Mouse (Mus musculus): ENCODE measurements around the gene Cd3eap.

The Cd3eap gene

GRCm38 (mm10) chr7:19359299-19359891, at the start of gene Cd3eap, which contains the start of gene Ppp1r13l:
Gene Cd3eap (minus strand): TSS chr7:19359483.
Gene Ppp1r13l (plus strand): TSS chr7:19359749.
- peak; percentile 79 for DNase-seq (ENCODE audit: low spot score)

- DNase-seq (ENCODE audit: low spot score) = peak; percentile 71
Observed at GRCm38 (mm10) chr7:19405417-19405816, 46.1 kb upstream of the Cd3eap start.

GRCm38 (mm10) chr7:19404476-19404875, 45.2 kb upstream of the Cd3eap start, which contains the start of gene Ckm:
Gene Ckm (plus strand): TSS chr7:19404776.
- DNase-seq (ENCODE audit: low spot score) = no peak

- DNase-seq (ENCODE audit: low spot score) = no peak
Observed at GRCm38 (mm10) chr7:19403731-19404296, 44.5 kb upstream of the Cd3eap start, which contains the start of gene Klc3. Gene Klc3 (minus strand): TSS chr7:19404104.

DNA sequence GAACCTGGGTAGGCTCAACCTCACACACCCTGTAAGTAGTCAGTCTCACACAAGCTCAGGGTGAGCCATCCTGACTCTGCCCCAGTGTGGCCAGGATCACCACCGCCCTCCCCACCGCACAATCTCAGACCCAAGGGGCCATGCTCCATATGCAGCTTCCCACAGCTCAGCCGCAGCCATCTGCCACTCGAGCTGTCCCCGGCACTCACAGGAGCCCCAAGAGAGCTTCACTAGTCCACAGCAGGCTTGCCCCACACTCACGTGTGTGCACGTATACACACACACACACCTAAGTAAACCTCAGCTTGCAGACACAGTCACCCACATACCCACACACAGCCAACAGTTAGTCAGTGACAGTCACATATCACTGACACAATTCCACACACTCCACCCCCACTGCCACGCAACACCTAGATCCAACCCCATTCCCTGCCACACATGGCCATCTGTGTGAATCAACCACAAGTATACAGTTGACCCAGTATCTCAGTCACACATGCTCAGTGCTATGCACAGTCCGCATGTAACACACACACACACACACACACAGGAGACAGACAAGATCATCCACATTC, 43.3 kb upstream of the Cd3eap start:
- no peak for DNase-seq (ENCODE audit: low spot score)

DNA sequence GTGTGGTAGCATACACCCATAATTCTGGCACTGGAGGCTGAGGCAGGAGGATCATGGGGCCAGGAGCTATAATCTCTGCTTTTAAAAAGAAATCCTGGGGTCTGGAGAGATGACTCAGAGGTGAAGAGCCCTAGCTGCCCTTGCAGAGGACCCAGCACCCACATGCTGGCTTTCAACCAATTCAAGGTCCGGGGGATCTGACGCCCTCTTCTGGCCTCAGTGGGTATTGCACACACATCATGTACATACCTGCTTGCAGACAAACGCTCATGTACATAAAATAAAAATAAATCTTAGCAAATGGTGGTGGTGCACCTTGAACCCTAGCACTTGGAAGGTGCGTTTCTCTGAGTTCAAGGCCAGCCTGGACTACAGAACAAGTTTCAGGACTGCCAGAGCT, 41.7 kb upstream of the Cd3eap start:
- no peak for DNase-seq (ENCODE audit: low spot score)

- DNase-seq (ENCODE audit: low spot score) = no peak
Observed at GRCm38 (mm10) chr7:19399496-19400280, 40.4 kb upstream of the Cd3eap start.

GRCm38 (mm10) chr7:19394484-19394883, 35.2 kb upstream of the Cd3eap start:
- DNase-seq (ENCODE audit: low spot score) = no peak

DNA sequence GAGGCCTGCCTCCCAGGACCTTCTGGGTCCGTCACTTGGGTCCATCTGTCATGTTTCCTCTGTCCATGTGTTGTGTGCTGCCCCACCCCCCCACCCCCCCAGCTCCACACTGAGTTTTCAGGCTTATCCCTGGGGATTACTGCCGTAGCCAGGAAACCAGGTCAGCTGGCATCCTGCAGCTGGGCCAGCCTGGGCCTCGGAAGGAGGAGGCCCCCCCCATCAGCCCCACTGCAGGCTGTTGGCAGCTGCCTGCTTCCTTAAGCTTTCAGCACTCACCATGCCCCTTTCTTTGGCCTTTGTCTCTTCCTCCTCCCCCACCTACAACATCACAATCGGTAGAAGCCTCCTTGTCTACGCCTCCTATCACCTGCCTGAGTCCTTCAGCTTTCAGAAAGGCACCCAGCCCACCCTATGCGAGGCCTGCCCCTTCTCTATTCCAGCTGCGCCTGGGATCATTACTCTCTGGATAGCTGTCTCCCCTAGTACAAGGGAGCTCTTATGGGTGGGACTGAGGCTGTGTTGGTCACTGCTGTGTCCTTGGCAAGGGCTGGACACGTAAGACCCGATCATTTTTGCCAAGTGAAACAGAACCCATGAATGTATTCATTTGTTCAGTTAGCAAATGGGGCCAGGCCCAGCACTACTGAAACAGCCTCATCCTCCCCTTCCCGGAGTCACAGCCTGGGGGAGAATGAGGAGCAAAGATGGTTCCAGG, 29.6 kb upstream of the Cd3eap start:
- DNase-seq (ENCODE audit: low spot score) = no peak

DNA sequence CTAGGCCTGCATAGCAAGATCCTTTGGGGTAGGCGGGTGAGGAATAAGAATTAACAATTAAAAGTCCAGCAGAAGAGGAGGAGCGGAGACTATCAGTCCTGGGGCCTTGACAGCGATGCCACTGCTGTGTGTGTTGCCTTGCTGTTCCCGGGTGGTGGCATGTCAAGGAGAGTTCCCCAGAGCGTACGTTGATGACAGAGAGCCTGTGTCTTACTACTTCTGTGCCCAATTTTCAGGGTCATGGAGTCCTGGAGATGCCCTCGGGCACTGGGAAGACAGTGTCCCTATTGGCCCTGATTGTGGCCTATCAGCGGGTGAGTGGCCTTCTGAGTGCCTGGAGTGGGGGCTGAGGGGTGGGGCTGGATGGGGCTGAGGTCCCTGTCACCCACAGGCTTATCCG, 24.4 kb upstream of the Cd3eap start:
- DNase-seq (ENCODE audit: low spot score) = no peak

DNA sequence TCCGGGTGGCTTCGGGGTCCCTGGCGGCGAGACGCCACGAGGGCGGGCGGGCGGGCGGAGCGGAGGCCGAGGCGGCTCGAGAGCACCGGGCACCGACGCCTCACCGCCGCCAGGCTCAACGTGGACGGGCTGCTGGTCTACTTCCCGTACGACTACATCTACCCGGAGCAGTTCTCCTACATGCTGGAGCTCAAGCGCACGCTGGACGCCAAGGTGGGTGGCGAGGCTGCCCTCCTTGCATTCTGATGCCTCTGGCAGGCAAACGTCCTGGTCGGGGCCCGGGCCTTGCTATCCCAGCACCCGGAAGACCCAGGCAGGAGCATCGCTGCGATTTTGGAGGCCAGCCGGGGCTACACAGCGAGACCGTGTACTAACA, 22.9 kb upstream of the Cd3eap start:
- no peak for DNase-seq (ENCODE audit: low spot score)

DNA sequence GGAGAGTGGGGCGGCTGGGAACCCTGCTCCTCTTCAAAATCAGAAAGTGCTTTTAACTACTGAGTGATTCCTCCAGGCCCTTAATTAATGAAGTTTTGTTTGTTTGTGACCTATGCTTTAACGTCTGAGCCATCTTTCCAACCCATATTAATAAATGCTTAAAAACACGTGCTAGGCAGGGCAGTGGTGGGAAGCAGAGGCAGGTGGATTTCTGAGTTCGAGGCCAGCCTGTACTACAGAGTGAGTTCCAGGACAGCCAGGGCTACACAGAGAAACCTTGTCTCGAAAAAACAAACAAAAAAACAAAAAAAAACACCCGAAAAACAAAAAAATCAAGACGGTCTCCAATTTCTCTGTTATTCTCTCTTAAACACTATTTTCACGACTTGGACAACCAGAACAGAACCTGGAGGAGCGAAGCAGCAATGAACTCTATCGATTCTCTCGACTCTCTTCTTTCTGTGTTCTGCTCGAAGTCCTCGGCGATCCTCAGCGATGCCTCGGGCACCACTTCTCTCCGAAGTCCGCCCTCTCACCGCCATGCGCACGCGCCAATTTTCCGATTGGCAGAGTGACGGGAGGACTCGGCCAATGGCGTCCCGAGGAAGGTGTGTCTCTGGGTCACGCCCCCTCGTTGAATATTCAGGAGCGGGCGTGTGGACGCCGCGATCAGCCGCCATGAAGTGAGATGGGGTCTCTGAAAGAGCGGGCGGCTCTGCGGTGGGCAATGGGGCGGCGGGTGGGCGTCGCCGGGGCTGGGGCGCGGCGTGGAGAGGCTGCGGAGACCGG, 22.3 kb upstream of the Cd3eap start, which contains the start of gene Ercc2:
TSS of gene Ercc2 (plus strand) at position 634 of the 789 bp plus-strand sequence.
- DNase-seq (ENCODE audit: low spot score) = peak; percentile 98

DNA sequence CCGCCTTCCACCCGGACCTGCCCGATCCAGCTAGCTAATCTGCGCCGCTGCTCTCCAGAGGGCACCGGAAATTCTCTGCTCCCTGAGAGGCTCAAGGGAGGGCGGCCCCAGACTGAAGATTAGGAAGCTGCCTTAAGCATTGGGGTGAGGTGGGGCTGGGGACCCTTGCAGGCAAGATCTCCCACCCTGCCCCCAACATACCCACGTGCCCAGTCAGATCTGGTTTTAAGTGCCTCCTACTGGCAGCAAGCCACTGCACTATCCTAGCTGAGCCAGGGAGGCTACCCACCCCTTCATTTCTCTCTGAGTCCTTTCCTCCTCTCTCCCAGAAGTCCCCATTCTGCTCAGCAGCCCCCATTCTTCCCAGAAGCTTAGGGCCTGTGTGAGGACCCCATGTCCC, 18.8 kb upstream of the Cd3eap start:
- DNase-seq (ENCODE audit: low spot score) = no peak

DNA sequence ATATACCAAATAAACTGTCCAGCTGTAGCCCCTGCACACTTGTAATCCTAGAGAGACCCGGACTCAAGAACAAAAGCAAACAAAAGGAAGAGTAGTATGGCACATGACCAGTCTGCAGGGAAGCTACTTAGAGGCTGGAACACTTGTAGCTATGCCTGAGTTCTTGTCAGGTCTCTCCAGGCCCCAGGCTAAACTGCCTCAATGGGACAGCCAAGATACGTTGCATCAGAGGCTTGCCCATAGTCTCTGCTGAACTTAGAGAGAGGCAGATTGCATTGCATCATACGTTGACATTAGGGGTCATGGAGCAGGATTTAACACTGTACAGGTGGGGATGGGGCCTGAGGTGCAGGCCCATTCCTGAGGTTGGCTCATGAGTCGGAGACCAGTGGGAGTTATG, 16.7 kb upstream of the Cd3eap start:
- no peak for DNase-seq (ENCODE audit: low spot score)

DNA sequence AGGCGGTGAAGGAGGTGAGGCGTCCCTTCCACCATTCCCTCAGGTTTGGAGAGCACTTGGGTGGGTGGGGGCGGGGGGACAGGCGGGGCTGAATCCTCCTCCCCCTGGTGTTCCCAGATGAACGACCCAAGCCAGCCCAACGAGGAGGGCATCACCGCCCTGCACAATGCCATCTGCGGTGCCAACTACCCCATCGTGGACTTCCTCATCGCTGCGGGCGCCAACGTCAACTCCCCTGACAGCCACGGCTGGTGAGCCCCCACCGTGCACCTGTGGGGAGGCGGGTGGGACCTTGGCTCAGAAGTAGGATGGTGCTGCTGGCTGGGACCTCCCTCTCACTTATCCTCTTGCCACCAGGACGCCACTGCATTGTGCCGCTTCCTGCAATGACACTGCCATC, 16.1 kb upstream of the Cd3eap start:
- DNase-seq (ENCODE audit: low spot score) = no peak

DNA sequence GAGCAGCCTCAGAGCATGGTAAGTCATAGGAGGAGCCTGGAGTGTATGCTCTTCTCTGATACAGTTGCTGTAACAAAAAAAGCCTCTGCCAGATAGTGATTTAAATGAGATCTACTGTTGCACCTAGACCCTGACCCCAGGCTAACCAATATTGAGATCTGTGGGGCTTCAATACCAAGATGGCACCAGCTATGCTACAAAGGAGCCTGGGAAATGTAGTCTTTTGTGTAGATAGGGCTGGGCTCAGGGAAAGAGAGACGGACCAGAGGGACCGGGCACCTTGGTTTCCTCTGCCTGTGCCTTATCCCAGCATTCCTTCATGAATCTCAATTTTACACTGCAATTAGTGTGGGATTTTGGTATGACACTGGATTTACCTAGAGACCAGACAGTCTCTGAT, 14.1 kb upstream of the Cd3eap start:
- no peak for DNase-seq (ENCODE audit: low spot score)

GRCm38 (mm10) chr7:19369823-19370425, 10.6 kb upstream of the Cd3eap start:
- DNase-seq (ENCODE audit: low spot score) = no peak

- DNase-seq (ENCODE audit: low spot score) = no peak
Observed at GRCm38 (mm10) chr7:19368380-19368779, 9.1 kb upstream of the Cd3eap start.

DNA sequence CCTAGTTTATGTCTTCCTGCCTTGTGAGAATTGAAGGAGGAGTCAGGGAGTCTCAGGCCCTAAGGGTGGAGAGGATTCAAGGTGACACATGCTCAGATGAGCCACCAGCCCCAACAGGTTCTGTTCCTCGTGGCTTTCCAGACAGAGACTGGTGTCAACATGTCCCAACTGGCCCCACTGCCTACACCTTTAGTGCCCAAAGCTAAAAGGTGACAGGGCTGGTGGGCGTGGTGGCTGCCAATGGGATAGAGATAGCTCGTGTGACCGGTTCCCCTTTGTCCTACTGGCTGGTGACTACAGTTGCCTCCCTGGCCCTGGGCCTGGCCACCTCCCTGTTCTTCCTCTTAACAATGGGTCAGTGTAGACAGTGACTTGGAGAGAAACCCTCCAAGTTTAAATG, 6.1 kb upstream of the Cd3eap start:
- no peak for DNase-seq (ENCODE audit: low spot score)

DNA sequence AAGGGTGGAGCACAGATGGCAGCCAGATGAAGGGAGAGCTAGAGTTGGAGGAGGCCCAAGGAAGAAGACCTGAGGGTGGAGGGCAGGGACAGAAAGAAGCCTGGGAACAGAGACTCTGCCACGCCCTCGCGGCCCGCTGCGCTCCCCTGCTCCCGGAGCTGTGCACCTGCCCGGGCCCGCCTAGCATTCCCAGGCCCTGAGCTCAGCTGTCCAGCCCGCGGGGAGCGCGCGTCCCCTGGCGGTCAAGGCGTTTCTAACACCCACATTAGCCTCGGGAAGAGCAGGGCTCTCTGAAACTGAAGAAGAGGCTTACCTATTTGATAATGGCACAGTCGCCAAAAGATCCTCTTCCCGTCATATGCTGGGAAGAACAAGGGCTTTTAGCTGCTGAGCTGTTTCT, 4.6 kb upstream of the Cd3eap start:
- DNase-seq (ENCODE audit: low spot score) = no peak

DNA sequence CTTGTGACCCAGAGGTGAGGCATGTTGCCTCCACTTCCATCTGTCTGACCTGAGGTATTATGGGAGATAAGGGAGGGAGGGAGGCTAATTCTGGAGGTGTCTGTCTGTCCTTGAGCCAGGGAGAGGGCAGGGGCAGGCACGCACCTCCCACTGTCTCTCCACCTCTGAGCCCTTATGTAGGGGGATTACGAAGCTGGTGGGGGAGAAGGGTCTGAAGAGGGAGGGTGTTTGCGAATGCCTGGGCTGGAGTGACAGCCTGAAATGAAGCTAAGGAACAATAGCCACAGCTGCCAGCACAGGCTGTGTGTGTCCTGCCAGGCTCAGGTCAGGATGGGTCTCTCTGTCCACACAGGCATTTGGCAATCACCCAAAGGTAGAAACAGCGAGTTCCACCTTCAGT, 3.0 kb upstream of the Cd3eap start:
- no peak for DNase-seq (ENCODE audit: low spot score)
